Mouse (Mus musculus) heart, postnatal 0 days (tissue): ENCODE measurements around the gene Dcaf8. TPM values are rescaled to one million over a fixed set of nuclear protein-coding genes. Genes with fewer than 3 reads are reported as not detected.
A peak's percentile ranks its signal among the peaks of the same experiment; 100 is the strongest.

Source experiments
- ATAC-seq: fragments of 200-750 bp; cut with Nextera tagmentation; 2 replicates; pipeline ENCODE4 v1.8.0; 2017; ENCODE audit warnings: low read depth, moderate number of reproducible peaks, moderate library complexity; ENCODE audit not compliant: insufficient read depth
- DNase-seq: peaks from one replicate; pipeline ENCODE4 v3.0.0-alpha.2; 2016; ENCODE audit warnings: low spot score
- H3K27ac ChIP-seq: fragments of 300-500 bp; sonication (generic); 2 replicates; pipeline ENCODE4 v1.5.1; 2014; ENCODE audit warnings: low read depth, mild to moderate bottlenecking
- H3K27me3 ChIP-seq: fragments of 300-500 bp; sonication (generic); 2 replicates; pipeline ENCODE4 v1.6.1; 2014; ENCODE audit warnings: low read length, mixed read lengths; ENCODE audit not compliant: control insufficient read depth, insufficient read depth
- H3K36me3 ChIP-seq: fragments of 300-500 bp; sonication (generic); replicated peaks from 2 replicates; pipeline ENCODE4 v1.6.1; 2014; ENCODE audit warnings: low read length, mixed read lengths; ENCODE audit not compliant: control insufficient read depth, insufficient read depth
- H3K4me1 ChIP-seq: fragments of 300-500 bp; sonication (generic); 2 replicates; pipeline ENCODE4 v1.6.1; 2014; ENCODE audit warnings: antibody characterized with exemption; ENCODE audit not compliant: control insufficient read depth, insufficient read depth
- H3K4me2 ChIP-seq: fragments of 300-500 bp; sonication (generic); 2 replicates; pipeline ENCODE4 v1.6.1; 2014; ENCODE audit warnings: low read depth, mild to moderate bottlenecking, low read length, moderate library complexity
- H3K4me3 ChIP-seq: fragments of 300-500 bp; sonication (generic); 2 replicates; pipeline ENCODE4 v1.5.1; 2014; ENCODE audit warnings: low read depth, low read length
- H3K9ac ChIP-seq: fragments of 300-500 bp; sonication (generic); replicated peaks from 2 replicates; pipeline ENCODE4 v1.6.1; 2014; ENCODE audit warnings: low read depth, low read length, mixed read lengths
- H3K9me3 ChIP-seq: fragments of 300-500 bp; sonication (generic); replicated peaks from 2 replicates; pipeline ENCODE4 v1.6.1; 2016; ENCODE audit warnings: low read length; ENCODE audit not compliant: control insufficient read depth
- CTCF ChIP-seq: IDR thresholded peaks from 2 replicates; pipeline ENCODE4 v1.5.1; 2016; ENCODE audit warnings: antibody characterized with exemption, control low read depth, low read depth
- EP300 ChIP-seq: IDR thresholded peaks from 2 replicates; pipeline ENCODE4 v1.6.1; 2016; ENCODE audit warnings: antibody characterized with exemption, low read depth
- WGBS: fragments of 180-500 bp; shearing (Covaris S2); extraction: QIAGEN DNeasy Blood & Tissue Kit; methylation state at CpG from one replicate; pipeline ENCODE4 v1.1.7; 2014; 5-methylcytosine and 5-hydroxymethylcytosine counted together
- polyA plus RNA-seq: library from polyadenylated mRNA; unstranded; fragments of >200 nt; fragmentation: Nextera tagmentation; extraction: Ambion mirVana; gene quantifications from 2 replicates; pipeline ENCODE4 v1.2.1, GENCODE M21; 2015
- total RNA-seq: library from RNA; depleted of rRNA; stranded (reverse); fragments of >200 nt; gene quantifications from 2 replicates; pipeline ENCODE4 v1.2.3, GENCODE M21; 2014; ENCODE audit warnings: low replicate concordance

The Dcaf8 gene
- total and polyA plus RNA-seq, 2 experiments from 2014 or later, result 116 to 129 TPM

DNA sequence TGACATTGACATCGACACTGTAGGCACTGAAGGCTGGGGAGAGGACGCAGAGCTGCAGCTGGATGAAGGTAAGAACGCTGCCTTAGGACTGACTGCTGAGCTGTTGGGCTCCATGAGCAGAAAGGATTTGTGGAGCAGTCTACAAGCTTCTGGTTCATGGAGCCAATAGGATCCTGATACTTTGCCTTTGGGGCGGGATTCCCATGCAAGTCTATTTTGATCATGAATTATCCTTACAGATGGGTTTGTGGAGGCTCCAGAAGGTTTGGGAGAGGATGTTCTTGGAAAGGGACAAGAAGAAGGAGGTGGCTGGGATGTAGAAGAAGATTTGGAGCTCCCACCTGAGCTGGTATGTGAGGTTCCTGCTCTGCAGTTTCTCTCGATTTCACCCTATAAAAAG, 30.9 kb upstream of the Dcaf8 start:
- Histone ChIP-seq H3K27me3 (no peaks in the 10 kb centered on the region), H3K9ac (no peak overlapping the region), H3K4me1 (no peaks in the 10 kb centered on the region), H3K4me2 (no peak overlapping the region), H3K9me3 (no peaks in the 10 kb centered on the region), H3K4me3 (no peak overlapping the region), H3K27ac (no peak overlapping the region), H3K36me3 (peaks cover 99% of the 10 kb centered on the region)
- ATAC-seq (no peak), DNase-seq (no peak)
- WGBS, result 90% methylated on average over 5 of the region's 5 CpGs
- TF ChIP-seq CTCF (no peak), EP300 (no peak)

DNA sequence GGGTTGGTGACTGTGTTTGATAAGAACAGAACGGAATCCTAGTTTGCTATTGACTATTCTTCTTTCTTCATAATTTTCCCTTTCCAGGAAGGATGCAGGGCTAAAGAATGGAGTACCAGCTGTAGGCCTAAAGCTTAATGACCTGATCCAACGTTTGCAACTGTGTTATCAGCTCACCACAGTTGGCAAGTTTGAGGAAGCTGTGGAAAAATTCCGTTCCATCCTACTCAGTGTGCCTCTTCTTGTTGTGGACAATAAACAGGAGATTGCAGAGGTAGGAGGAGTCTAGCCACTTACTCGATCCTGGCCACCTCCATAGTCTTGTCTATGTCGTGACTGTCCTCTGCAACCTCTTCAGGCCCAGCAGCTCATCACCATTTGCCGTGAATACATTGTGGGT, 28.8 kb upstream of the Dcaf8 start:
- 56% methylated on average over 6 of the region's 6 CpGs for WGBS
- Histone ChIP-seq H3K27ac (no peak overlapping the region), H3K4me2 (no peak overlapping the region), H3K9ac (no peak overlapping the region), H3K4me1 (no peaks in the 10 kb centered on the region), H3K9me3 (no peaks in the 10 kb centered on the region), H3K27me3 (no peaks in the 10 kb centered on the region), H3K36me3 (peaks cover 95% of the 10 kb centered on the region), H3K4me3 (no peak overlapping the region)
- ATAC-seq (no peak), DNase-seq (no peak)
- no peak for TF ChIP-seq EP300

DNA sequence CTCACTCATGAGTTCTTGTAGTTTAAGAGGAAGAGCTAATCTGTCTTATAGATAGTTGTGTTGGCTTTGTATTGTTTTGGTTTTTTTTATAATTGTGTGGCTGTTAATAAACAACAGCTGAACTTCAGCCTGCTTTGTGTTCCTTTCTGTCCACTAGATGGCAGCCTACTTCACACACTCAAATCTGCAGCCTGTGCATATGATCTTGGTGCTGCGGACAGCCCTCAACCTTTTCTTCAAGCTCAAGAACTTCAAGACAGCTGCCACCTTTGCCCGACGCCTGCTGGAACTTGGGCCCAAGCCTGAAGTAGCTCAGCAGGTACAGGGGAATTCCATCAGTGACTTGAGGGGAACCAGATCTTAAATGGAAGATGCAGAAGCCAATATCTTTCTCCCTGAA, 28.2 kb upstream of the Dcaf8 start:
- DNase-seq, result peak; percentile 80
- Histone ChIP-seq H3K4me1 (no peaks in the 10 kb centered on the region), H3K27ac (no peak overlapping the region), H3K36me3 (peaks cover 89% of the 10 kb centered on the region), H3K4me2 (no peak overlapping the region), H3K27me3 (no peaks in the 10 kb centered on the region), H3K4me3 (no peak overlapping the region), H3K9me3 (no peaks in the 10 kb centered on the region), H3K9ac (no peak overlapping the region)
- ATAC-seq, result peak; percentile 63
- TF ChIP-seq EP300, result no peak
- peak; percentile 76 for TF ChIP-seq CTCF
- WGBS, result 50% methylated on average over 3 of the region's 3 CpGs

DNA sequence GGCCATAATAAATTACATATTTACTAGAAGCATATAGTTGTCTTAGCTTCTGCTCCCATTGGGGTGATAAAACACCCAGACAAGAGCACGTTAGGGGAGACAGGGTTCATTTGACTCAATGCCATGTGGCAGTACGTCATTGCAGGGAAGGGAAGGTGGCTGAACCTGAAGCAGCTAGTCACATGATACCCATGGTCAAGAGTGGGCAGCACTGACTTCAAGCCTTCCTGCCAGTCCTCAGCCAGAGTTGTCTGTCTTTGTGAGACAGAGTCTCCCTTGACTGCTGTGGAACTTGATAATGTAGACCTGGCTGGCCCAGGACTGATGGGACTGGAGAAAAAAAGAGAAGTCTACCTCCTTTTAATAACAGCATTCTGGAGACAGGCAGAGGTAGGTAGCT, 25.2 kb upstream of the Dcaf8 start:
- DNase-seq (no peak), ATAC-seq (no peak)
- peaks cover 59% of the 10 kb centered on the region for H3K36me3 ChIP-seq

DNA sequence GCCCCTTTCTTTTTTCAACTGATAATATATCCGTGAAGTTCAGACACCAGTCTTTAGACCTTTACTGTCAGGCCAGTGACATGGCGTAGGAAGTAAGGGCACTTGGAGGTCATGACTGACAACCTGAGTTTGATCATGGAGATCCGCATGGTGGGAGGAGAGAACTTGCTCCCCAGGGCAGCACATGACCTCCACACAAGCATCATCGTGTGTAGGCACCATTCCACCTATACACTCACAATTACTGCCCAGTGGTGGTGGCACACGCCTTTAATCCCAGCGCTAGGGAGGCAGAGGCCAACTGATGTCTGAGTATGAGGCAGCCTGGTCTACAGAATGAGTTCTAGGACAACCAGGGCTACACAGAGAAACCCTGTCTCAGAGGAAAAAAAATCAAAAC, 23.3 kb upstream of the Dcaf8 start:
- ATAC-seq (no peak), DNase-seq (no peak)
- Histone ChIP-seq H3K4me2 (no peak overlapping the region), H3K9ac (no peak overlapping the region), H3K27ac (no peak overlapping the region), H3K27me3 (no peaks in the 10 kb centered on the region), H3K36me3 (peaks cover 54% of the 10 kb centered on the region), H3K9me3 (no peaks in the 10 kb centered on the region), H3K4me1 (peaks cover 7% of the 10 kb centered on the region), H3K4me3 (no peak overlapping the region)
- TF ChIP-seq EP300 (no peak), CTCF (no peak)
- 75% methylated on average over 6 of the region's 6 CpGs for WGBS

More for the DNA sequence above, 25.2 kb upstream of the Dcaf8 start:
- Histone ChIP-seq H3K27ac (no peak overlapping the region), H3K4me1 (peaks cover 4% of the 10 kb centered on the region), H3K27me3 (no peaks in the 10 kb centered on the region), H3K4me3 (no peak overlapping the region), H3K9ac (no peak overlapping the region), H3K4me2 (no peak overlapping the region), H3K9me3 (no peaks in the 10 kb centered on the region)
- WGBS, result 64% methylated on average over 2 of the region's 2 CpGs
- TF ChIP-seq EP300 (no peak), CTCF (no peak)
